8 mouse cellular contexts compared by ENCODE assay signal in the genomic region with DNA sequence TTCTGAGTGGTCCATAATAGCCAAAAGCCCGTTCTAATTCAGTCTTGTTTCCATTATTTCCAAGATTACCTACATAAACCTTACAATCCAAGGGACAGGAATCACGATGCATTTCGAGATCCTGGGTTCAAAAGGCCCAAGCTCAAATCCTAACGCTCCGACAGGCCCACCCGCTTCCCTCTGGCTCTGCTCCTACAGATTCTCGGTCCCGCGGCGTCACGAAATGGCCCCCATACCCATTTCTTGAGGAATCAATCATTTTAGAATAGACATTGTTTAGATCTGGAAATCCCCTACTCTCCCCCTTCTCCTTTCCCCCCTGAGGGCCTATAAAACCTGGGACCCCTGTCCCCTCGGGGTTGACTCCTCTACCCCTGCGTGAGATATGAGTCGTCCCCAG. TPM values are rescaled to one million over a fixed set of nuclear protein-coding genes. Genes with fewer than 3 reads are reported as not detected.
DNase-seq lines count a peak whose midpoint lies in the region; ATAC-seq and TF ChIP-seq lines count a peak whose summit lies in the region.
"Not testable (repeated sequence)": the region's sequence is repeated elsewhere in the genome, so short reads cannot be mapped to it uniquely, and the experiment has no call there.

No protein-coding gene starts in this region.

- not testable (repeated sequence) for H3K9ac ChIP-seq in heart, embryonic 13.5 days

- H3K27ac ChIP-seq in cerebellum, adult 2 months (ENCODE audit: insufficient read depth, low read length); thymus, adult 2 months (ENCODE audit: control insufficient read depth, insufficient read depth, low read length): not testable (repeated sequence)
- H3K27ac ChIP-seq in heart, embryonic 13.5 days (replicated peaks), result peak overlapping the region; percentile 97

- not testable (repeated sequence) for H3K27me3 ChIP-seq in cerebellum, adult 2 months (ENCODE audit: control insufficient read depth, insufficient read depth, low read length); heart, embryonic 13.5 days (replicated peaks); thymus, adult 2 months (ENCODE audit: control insufficient read depth, insufficient read depth, low read length)

- not testable (repeated sequence) for TF ChIP-seq CTCF in cerebellum, adult 2 months (IDR thresholded peaks at IDR 0.05; ENCODE audit: borderline replicate concordance, insufficient read depth, low read depth, low read length); thymus, adult 2 months (IDR thresholded peaks at IDR 0.05; ENCODE audit: borderline replicate concordance, control insufficient read depth, extremely low read depth, insufficient read depth, low read length, poor library complexity)

- not testable (repeated sequence) for H3K9me3 ChIP-seq in heart, embryonic 13.5 days

- peak; percentile 26 for DNase-seq in adrenal gland, postnatal 10 days
- DNase-seq in cerebellum, adult 2 months, result peak; percentile 12 to 21
- peak; percentile 14 for DNase-seq in gastrocnemius, postnatal 10 days
- peak; percentile 14 for DNase-seq in kidney, postnatal 14 days
- DNase-seq in lung, postnatal 36 days, result peak; percentile 7
- DNase-seq in thymus, adult 2 months, result peak; percentile 19
- DNase-seq in urinary bladder, postnatal 14 days (ENCODE audit: low spot score), result peak; percentile 16

- H3K4me2 ChIP-seq in heart, embryonic 13.5 days, result not testable (repeated sequence)

- 93% methylated on average over 14 of the region's 14 CpGs for WGBS in cerebellum, adult 2 months
- 96% methylated on average over 14 of the region's 14 CpGs for WGBS in heart, embryonic 13.5 days
- WGBS in thymus, adult 2 months, result 98% methylated on average over 14 of the region's 14 CpGs

- not testable (repeated sequence) for ATAC-seq in heart, embryonic 13.5 days (ENCODE audit: extremely low read depth, insufficient number of reproducible peaks, low FRiP score, low TSS enrichment)

- H3K4me1 ChIP-seq in cerebellum, adult 2 months (ENCODE audit: control insufficient read depth, insufficient read depth, low read length); thymus, adult 2 months (replicated peaks; ENCODE audit: control insufficient read depth, insufficient read depth, low read length): not testable (repeated sequence)
- H3K4me1 ChIP-seq in heart, embryonic 13.5 days, result peaks cover 19% of the 10 kb centered on the region

- not testable (repeated sequence) for H3K4me3 ChIP-seq in cerebellum, adult 2 months (replicated peaks; ENCODE audit: insufficient read depth, low read depth, low read length); heart, embryonic 13.5 days; thymus, adult 2 months (ENCODE audit: control insufficient read depth, insufficient read depth, low read length)

- TF ChIP-seq POLR2A in cerebellum, adult 2 months (IDR thresholded peaks at IDR 0.05; ENCODE audit: borderline replicate concordance, insufficient read depth, low read length); thymus, adult 2 months (IDR thresholded peaks at IDR 0.05; ENCODE audit: control insufficient read depth, extremely low read depth, insufficient read depth, low read length, poor library complexity): not testable (repeated sequence)

- peaks cover 15% of the 10 kb centered on the region for H3K36me3 ChIP-seq in heart, embryonic 13.5 days
- not testable (repeated sequence) for H3K36me3 ChIP-seq in thymus, adult 2 months (ENCODE audit: control insufficient read depth, insufficient read depth, low read length)

RNA-seq across cellular contexts. Expression of a gene that starts 1.5 kb away (rescaled TPM):
- total RNA-seq in adrenal gland, postnatal 10 days (2021), result 10 to 100 TPM in 1 of 2 experiments, 1 to 10 TPM in 1; 6.7 to 12.3 TPM
- polyA plus RNA-seq in cerebellum, adult 2 months (2012; rRNA removed), result 0.11 and 0.21 TPM in 2 replicates
- total RNA-seq in gastrocnemius, postnatal 10 days (2021), result 10 to 100 TPM; 38.4 to 39.8 TPM
- 29.9 and 31.7 TPM in 2 replicates for polyA plus RNA-seq in heart, embryonic 13.5 days (2015; fragmentation: Nextera tagmentation; extraction: Ambion mirVana)
- 0.31 and 1.7 TPM in 2 replicates for polyA plus RNA-seq in thymus, adult 2 months (2012; rRNA removed)

RNA-seq across cellular contexts. Expression of a gene that starts 33.5 kb away (rescaled TPM):
- 1 to 10 TPM; 4.5 to 6.6 TPM for total RNA-seq in adrenal gland, postnatal 10 days (2021)
- polyA plus RNA-seq in cerebellum, adult 2 months (2012; rRNA removed), result 8.6 and 9.7 TPM in 2 replicates
- 1 to 10 TPM; 4.4 to 5.2 TPM for total RNA-seq in gastrocnemius, postnatal 10 days (2021)
- 11.7 and 15.7 TPM in 2 replicates for polyA plus RNA-seq in heart, embryonic 13.5 days (2015; fragmentation: Nextera tagmentation; extraction: Ambion mirVana)
- 7.6 and 8.9 TPM in 2 replicates for polyA plus RNA-seq in thymus, adult 2 months (2012; rRNA removed)

RNA-seq across cellular contexts. Expression of a gene that starts 48.4 kb away (rescaled TPM):
- total RNA-seq in adrenal gland, postnatal 10 days (2021), result 10 to 100 TPM; 83.4 to 87.7 TPM
- polyA plus RNA-seq in cerebellum, adult 2 months (2012; rRNA removed), result 13.5 and 15.5 TPM in 2 replicates
- total RNA-seq in gastrocnemius, postnatal 10 days (2021), result 10 to 100 TPM; 18.4 to 23.1 TPM
- 20.2 and 22.5 TPM in 2 replicates for polyA plus RNA-seq in heart, embryonic 13.5 days (2015; fragmentation: Nextera tagmentation; extraction: Ambion mirVana)
- 7.4 and 8.7 TPM in 2 replicates for polyA plus RNA-seq in thymus, adult 2 months (2012; rRNA removed)

RNA-seq across cellular contexts. Expression of a gene that starts 53.1 kb away (rescaled TPM):
- 10 to 100 TPM; 12.0 to 15.5 TPM for total RNA-seq in adrenal gland, postnatal 10 days (2021)
- 20.6 and 22.9 TPM in 2 replicates for polyA plus RNA-seq in cerebellum, adult 2 months (2012; rRNA removed)
- 1 to 10 TPM; 6.9 to 9.3 TPM for total RNA-seq in gastrocnemius, postnatal 10 days (2021)
- 18.6 and 18.8 TPM in 2 replicates for polyA plus RNA-seq in heart, embryonic 13.5 days (2015; fragmentation: Nextera tagmentation; extraction: Ambion mirVana)
- polyA plus RNA-seq in thymus, adult 2 months (2012; rRNA removed), result 10.7 and 12.9 TPM in 2 replicates

RNA-seq across cellular contexts. Expression of a gene that starts 53.3 kb away (rescaled TPM):
- total RNA-seq in adrenal gland, postnatal 10 days (2021), result 10 to 100 TPM; 35.4 to 37.2 TPM
- polyA plus RNA-seq in cerebellum, adult 2 months (2012; rRNA removed), result 92.6 and 102 TPM in 2 replicates
- 10 to 100 TPM; 19.9 to 20.9 TPM for total RNA-seq in gastrocnemius, postnatal 10 days (2021)
- polyA plus RNA-seq in heart, embryonic 13.5 days (2015; fragmentation: Nextera tagmentation; extraction: Ambion mirVana), result 52.9 and 59.4 TPM in 2 replicates
- polyA plus RNA-seq in thymus, adult 2 months (2012; rRNA removed), result 34.9 and 36.7 TPM in 2 replicates

Comparison
In these comparisons a context has a peak if more than half of its experiments do, and no peak if none do; other contexts are left out.
1. RNA of a gene that starts 1.5 kb away (polyA plus RNA-seq): 29.9 to 31.7 TPM in heart, embryonic 13.5 days; 0.31 to 1.7 TPM in thymus, adult 2 months and 0.11 to 0.21 TPM in cerebellum, adult 2 months; every median in the first group is over 10 times any median in the second.
2. Peak in every context shown above with its lines, with median percentiles within 50 percentile points of each other: DNase-seq.